Mouse (Mus musculus) right cerebral cortex, adult 18-20 months (tissue): ENCODE measurements at regions not wholly inside any gene's neighbourhood (a gene's known extent, or its start where the extent isn't known, plus 50 kb on each side); places are given as distances from the start of the nearest gene placed in this dataset.

Source experiments
- DNase-seq: peaks from one replicate; pipeline ENCODE4 v3.0.0; 2022; ENCODE audit warnings: mixed read lengths

DNA sequence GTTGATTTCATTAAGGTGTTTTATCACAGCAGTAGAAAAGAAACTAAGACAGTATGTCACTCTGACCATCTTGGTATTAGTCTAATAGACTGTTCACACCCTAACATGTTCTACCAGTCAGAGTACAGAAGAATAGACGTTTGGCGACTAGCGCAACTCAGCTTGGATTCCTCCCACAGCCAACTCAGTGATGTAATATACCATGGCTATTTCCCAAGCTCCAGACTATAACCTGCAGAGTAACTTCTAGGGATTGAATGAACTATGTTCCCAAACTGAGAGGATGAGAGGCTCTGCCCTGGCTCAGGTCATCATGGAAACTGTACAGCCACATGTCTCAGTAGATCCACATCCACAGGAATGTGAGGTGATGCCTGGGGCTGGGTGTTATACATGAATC is 128.6 kb upstream of the Plcz1 start:
- no peak for DNase-seq

GRCm38 (mm10) chr6:140167182-140167581 is 125.9 kb upstream of the Plcz1 start:
- DNase-seq, result no peak

GRCm38 (mm10) chr6:140162729-140163128 is 121.5 kb upstream of the Plcz1 start:
- no peak for DNase-seq

- DNase-seq, result no peak
Measured at GRCm38 (mm10) chr6:140161482-140161881, 120.2 kb upstream of the Plcz1 start.

DNA sequence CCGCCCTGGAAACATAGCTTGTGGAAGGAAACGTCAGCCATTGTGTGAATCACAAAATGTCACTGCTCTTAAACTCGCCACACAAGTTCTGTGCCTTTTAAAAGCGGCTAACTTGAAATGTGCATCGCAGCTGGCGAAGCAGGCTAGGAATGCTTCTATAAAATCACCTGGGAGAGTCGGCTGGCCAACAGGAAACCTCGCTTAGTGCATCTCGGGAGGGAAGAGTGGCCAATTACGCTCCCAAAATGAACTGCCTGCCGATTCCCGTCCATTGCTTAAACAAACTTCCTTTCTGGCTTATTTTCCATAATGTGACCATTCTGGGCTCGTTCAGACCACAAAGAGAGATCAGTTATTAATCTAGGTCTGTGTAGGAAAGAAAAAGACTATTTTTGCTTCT is 119.7 kb upstream of the Plcz1 start:
- no peak for DNase-seq

DNA sequence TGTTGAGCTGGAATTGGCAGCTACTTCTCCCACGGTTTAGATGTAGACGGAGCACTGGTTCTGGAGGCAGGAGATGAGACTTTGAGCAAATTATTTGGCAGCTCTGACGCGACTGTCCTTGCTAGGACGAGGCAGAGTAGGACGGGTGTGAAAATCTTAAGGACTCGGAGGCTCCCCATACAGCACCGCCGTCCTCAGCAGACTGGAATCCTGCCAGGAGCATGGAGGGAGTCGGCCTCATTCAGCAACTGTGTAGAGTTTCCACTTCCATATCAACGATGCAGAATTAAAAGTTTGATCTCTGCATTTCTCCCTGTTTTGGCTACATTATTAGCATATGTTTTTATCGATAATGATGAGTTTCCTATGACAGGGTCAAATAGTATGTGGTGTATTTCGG is 117.7 kb upstream of the Plcz1 start:
- peak; percentile 32 for DNase-seq

DNA sequence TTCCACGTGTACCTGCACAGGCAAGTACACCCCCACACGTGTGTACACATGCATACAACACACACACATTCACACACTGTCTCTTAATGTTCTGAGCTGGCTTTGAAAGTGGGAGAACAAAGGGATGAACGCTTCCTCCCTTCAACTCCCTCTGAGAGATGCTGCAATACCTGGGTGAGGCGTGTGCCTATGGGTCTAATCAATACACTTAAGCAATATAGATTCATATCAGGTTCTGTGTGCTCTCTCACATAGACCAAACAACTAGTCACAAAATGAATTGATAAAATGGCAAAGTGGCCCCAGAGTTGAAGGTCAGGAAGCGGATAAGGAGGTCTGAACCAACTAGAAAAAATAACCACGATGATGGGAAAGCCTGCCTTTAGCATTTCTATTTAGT is 116.1 kb upstream of the Plcz1 start:
- DNase-seq, result no peak

- peak; percentile 59 for DNase-seq
Measured at GRCm38 (mm10) chr6:140152418-140153176, 111.3 kb upstream of the Plcz1 start.

DNA sequence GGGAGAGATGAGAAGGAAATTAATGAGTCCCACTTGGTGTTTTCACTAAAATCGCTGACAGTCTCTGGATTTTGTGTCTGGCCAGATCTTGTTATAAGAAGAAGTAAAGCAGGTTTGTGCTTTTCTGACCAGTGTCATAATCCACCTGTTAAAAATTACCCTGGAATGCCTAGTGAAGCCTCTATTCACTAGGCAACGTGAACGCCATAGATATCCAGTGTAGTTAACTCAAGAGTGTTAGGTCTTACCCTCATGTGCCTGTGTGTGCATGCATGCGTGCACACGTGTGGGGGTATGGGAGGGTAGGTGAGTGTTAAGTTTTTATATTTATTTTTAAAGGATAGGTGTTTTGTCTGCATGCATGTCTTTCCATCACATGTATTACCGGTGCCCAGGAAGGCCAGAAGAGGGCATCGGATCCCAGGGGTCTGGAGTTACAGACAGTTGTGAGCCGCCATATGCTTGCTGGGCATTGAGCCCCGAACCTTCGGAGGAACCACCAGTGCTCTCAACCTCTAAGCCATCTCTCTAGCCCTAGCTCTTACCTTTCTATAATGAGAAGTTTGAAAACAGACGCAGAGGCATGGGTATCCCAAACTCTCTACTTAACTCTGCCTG is 107.5 kb upstream of the Plcz1 start:
- DNase-seq, result no peak

DNA sequence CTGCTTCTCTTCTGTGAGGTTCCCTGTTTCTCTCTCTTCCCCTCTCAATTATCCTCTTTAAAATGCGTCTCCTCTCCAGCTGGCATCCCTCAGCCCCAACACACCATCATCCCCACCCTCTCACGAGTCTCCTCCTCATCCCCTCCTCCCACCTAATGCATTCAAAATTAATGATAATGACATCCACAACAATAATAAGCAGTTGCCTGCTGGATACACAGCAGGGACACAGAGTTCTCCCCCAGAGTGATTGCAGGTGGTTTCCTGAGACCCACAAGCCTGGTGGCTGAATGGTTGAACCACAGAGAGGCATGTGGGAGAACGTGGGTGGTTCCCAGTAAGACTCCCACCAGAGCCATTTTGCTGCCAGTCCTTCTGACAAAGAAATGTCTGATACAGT is 106.9 kb upstream of the Plcz1 start:
- DNase-seq, result no peak

GRCm38 (mm10) chr6:140147711-140148110 is 106.5 kb upstream of the Plcz1 start:
- DNase-seq, result no peak

DNA sequence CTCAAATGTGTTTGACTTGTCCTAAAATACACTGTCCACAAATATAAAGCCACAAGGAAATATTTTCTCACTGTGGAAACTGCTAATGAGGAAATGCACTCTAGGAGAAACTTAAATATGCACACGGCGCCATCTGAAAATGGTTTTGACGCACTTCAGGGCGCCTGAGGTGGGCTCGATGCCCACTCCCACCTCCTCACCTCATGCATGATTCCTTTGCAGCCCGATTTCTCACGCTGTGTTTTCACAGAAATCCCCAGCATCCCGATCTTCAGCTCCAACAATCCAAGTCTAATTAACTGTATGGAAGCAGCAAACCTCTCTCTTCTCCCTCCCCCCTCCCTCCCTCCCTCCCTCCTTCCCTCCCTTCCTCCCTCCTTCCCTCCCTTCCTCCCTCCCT is 92.5 kb upstream of the Plcz1 start:
- DNase-seq, result no peak

DNA sequence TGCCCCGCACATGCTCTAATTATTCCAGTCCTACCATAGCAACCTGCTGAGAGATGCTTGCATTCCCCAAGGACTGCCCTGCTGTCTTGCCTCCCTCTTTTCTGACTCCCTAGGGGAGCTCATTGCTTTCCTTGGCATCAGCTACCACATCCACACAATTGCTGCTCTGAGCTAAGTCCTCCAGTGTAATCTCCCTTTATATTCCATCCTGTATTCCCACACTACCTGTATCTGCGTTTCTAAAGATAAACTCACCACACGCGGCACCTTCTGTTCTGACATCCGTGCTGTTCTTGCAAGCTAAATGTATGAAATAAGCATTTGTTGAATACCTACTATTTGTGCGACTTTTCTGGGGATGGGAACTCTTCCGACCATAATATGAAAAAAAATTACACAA is 85.4 kb upstream of the Plcz1 start:
- DNase-seq, result no peak

DNA sequence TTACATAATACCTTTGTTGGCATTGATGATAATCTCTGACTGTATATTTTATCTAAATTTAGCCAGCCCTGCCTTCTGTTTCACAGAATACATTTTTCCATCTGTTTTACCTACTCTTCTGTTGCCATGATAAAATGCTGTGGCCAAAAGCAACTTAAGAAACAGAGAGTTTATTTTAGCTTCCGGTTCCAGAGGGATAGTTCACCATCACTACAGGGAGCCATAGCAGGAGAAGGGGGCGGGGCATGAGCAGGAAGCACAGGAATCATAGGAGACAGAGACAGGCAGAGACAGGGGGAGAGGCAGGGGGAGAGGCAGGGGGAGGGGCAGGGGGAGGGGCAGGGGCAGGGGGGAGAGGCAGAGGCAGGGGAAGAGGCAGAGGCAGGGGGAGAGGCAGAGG is 72.8 kb upstream of the Plcz1 start:
- DNase-seq, result no peak

DNA sequence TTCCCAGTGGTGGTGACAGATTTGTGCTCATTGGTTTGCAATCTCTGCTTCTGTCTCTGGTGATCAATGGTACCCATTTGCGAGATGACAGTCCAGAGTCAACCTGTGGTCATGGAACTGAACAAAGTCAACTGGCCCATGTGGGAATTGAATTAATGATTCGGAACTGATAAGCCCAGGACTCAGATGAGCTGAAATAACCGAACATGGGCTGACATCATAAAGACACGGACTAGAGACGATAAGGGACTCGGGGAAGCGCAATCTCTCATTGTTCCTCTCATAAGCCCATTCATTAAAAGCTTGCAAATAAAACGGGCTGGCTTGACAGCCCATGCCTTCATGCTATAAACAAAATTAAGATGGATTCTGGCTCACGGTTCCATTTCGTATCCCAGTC is 70.8 kb upstream of the Plcz1 start:
- DNase-seq, result no peak

DNA sequence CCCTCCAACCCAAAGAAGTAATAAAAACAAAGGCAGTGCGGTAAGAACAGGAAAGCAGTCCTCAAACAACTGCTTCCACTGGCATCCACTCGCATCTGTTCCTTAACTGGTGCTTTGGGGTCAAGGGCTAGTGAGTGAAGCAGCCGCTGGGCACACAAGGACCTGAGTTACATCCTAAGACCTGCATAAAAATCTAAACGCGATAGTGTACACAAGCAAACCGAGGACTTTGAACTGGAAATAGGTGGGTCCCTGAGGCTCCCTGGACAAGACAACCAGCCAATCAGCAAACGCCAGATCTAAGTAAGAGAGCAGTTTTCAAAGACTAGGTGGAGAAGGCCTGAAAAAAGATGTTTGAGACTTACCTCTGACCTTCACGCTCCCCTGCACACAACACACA is 66.8 kb upstream of the Plcz1 start:
- DNase-seq, result no peak

DNA sequence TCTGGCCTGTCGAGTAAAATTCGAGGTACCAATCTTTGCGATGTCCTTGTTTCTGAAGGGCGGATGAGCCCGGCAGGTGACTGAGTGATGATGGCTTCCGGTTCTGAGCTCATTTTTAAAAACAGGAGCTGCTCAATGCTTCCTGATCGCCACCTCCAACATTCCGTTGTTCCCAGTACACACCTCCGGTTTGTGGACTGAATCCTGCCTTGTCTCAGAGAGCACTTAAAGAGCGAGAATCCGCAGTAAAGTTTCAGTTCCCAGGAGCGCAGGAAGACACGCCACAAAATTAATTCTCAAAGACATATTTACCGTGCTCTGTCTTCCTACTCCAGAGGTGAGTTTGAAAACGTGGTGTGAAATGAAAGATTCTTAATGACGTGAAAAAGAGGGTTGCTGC is 66.4 kb upstream of the Plcz1 start:
- DNase-seq, result no peak

DNA sequence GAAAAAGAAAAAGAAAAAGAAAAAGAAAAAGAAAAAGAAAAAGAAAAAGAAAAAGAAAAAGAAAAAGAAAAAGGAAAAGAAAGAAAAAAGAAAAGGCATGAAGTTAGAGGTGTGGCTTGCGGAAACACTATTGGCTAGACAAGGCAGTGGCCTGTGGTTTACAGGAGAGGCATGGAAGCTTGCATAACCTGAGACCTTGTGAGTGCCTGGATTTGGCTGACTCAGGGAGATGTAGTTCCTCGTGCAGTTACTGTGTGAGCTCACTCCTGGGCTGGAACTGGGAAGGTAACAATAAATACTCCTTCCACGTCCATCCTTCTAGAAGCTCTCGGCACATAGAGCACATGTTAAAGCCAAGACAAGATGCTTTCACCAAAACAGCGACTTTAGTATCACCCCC is 64.9 kb upstream of the Plcz1 start:
- DNase-seq, result no peak

GRCm38 (mm10) chr6:140102043-140102442 is 60.8 kb upstream of the Plcz1 start:
- DNase-seq, result no peak

DNA sequence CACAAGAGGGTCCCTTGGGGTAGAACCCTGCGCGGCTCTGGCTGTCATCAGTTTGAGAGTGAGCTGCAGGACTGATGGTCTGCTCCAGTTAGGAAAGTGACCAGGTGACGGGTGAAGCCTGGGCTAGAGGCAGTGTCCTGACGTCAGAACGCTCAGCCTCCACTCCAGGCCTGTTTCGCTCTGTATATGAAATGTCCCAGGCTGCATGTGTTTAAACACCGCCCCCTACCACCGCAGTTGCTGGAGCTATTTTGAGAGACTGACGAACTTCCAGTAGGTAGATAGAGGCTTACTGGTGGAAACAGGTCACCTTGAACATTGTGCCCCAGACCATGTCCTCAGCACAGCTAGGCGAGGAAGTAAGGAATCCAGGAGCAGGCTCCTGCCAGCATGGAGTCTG is 54.2 kb upstream of the Plcz1 start:
- DNase-seq, result no peak
